Mouse (Mus musculus) G1E (cell line): ENCODE data around the gene Il1r2.

ENCODE experiments used
- CTCF ChIP-seq: IDR thresholded peaks from 2 replicates; pipeline ENCODE4 v1.5.1; 2012; ENCODE audit warnings: low read depth, low read length, inconsistent platforms, mixed read lengths
- GATA1 ChIP-seq: IDR thresholded peaks from 2 replicates; pipeline ENCODE4 v1.6.1; 2012; ENCODE audit warnings: borderline replicate concordance, low read length, inconsistent platforms, mixed read lengths
- GATA2 ChIP-seq: IDR thresholded peaks from 2 replicates; pipeline ENCODE4 v1.6.1; 2012; ENCODE audit warnings: low read depth, low read length, inconsistent platforms, borderline replicate concordance
- POLR2AphosphoS5 ChIP-seq: IDR thresholded peaks from 2 replicates; pipeline ENCODE4 v1.6.1; 2012; ENCODE audit warnings: low read depth, low read length, inconsistent platforms; ENCODE audit not compliant: insufficient replicate concordance
- TAL1 ChIP-seq: conservative IDR thresholded peaks from 2 replicates; pipeline ENCODE4 v1.6.1; 2012; ENCODE audit warnings: low read depth, low read length, inconsistent platforms, mixed read lengths

GRCm38 (mm10) chr1:40091160-40091559 is 17.3 kb downstream of the Il1r2 start:
- TF ChIP-seq CTCF, result no peak
- no peak for TF ChIP-seq GATA1
- no peak for TF ChIP-seq TAL1
- no peak for TF ChIP-seq POLR2AphosphoS5
- no peak for TF ChIP-seq GATA2
